ENCODE assay signal across 9 mouse cellular contexts in the genomic region with DNA sequence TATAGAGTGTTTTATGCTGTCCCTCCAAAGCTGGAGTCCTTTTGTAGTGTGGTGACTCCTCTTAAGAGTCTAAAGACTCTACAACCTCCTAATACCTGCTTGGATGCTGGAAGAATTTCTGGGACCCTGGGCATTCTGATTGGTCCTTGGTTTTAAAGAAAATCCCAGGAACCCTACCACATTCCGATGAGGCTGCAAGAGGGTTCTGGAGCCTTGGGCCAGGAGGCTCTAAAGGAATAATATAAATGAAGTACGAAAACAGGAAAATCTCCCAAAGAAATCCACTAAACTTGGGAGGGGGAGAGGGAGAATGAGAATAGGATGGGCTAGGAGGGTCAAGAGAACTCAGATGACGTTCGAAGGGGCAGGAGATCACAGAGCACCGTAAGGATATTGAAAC. TPM values are rescaled to one million over a fixed set of nuclear protein-coding genes. Genes with fewer than 3 reads are reported as not detected.
A peak's percentile ranks its signal among the peaks of the same experiment; 100 is the strongest.
DNase-seq lines count a peak whose midpoint lies in the region; ATAC-seq and TF ChIP-seq lines count a peak whose summit lies in the region.
"Had no signal": no experiment of that assay in that cellular context is flagged by ENCODE, and none has a peak within 500 bp of the region (broad histone marks: within the 10 kb centered on the region; RNA-seq: fewer than 3 reads in every experiment).

No protein-coding gene starts in this region.

- no peak for TF ChIP-seq CTCF in left cerebral cortex, adult 2 months (IDR thresholded peaks at IDR 0.05)
- no peak for TF ChIP-seq CTCF in cortical plate, adult 2 months (IDR thresholded peaks at IDR 0.05; ENCODE audit: extremely low read depth, insufficient read depth, low read length)

- peaks cover 2% of the 10 kb centered on the region; the same call in 1 of the 2 replicates for H3K4me1 ChIP-seq in cortical plate, adult 2 months (ENCODE audit: control insufficient read depth, insufficient read depth, low read length)
- H3K4me1 ChIP-seq in intestine, embryonic 14.5 days (replicated peaks; ENCODE audit: control insufficient read depth, insufficient read depth, low read length) = peaks cover 11% of the 10 kb centered on the region; the same call in 1 of the 2 replicates
- H3K4me1 ChIP-seq in neural tube, embryonic 12.5 days = peaks cover 9% of the 10 kb centered on the region

- TF ChIP-seq POLR2A in cortical plate, adult 2 months (IDR thresholded peaks at IDR 0.05; ENCODE audit: extremely low read depth, insufficient read depth, low read length) = no peak

- no peaks in the 10 kb centered on the region for H3K27me3 ChIP-seq in intestine, embryonic 14.5 days (replicated peaks; ENCODE audit: control insufficient read depth, insufficient read depth, low read length)
- no peaks in the 10 kb centered on the region for H3K27me3 ChIP-seq in neural tube, embryonic 12.5 days (replicated peaks)

- H3K9me3 ChIP-seq in intestine, embryonic 14.5 days (ENCODE audit: control insufficient read depth, low read length) = no peaks in the 10 kb centered on the region
- H3K9me3 ChIP-seq in neural tube, embryonic 12.5 days = no peaks in the 10 kb centered on the region

- H3K36me3 ChIP-seq in intestine, embryonic 14.5 days (ENCODE audit: control insufficient read depth, insufficient read depth, low read length) = peaks cover 13% of the 10 kb centered on the region
- peaks cover 10% of the 10 kb centered on the region for H3K36me3 ChIP-seq in neural tube, embryonic 12.5 days

- intact Hi-C loops in left cerebral cortex, adult 2 months (cut with DNase I) = no loop called here
- intact Hi-C loops in left cerebral cortex, postnatal 36 days (cut with DNase I) = no loop called here

- H3K4me2 ChIP-seq in intestine, embryonic 14.5 days (ENCODE audit: low read length) = peak overlapping the region; percentile 70
- H3K4me2 ChIP-seq in neural tube, embryonic 12.5 days (replicated peaks) = peak overlapping the region; percentile 80

- peak overlapping the region; percentile 97 for H3K27ac ChIP-seq in left cerebral cortex, adult 2 months
- peak overlapping the region; percentile 85 for H3K27ac ChIP-seq in cortical plate, adult 2 months (ENCODE audit: insufficient read depth, low read length)
- peak overlapping the region; percentile 96 for H3K27ac ChIP-seq in intestine, embryonic 14.5 days (ENCODE audit: low read depth)
- peak overlapping the region; percentile 77; the same call in 1 of the 2 replicates for H3K27ac ChIP-seq in neural tube, embryonic 12.5 days

- H3K4me3 ChIP-seq in left cerebral cortex, adult 2 months = peak overlapping the region; percentile 91
- H3K4me3 ChIP-seq in cortical plate, adult 2 months (ENCODE audit: insufficient read depth, low read length) = peak overlapping the region; percentile 88
- H3K4me3 ChIP-seq in intestine, embryonic 14.5 days (ENCODE audit: low read depth, low read length) = peak overlapping the region; percentile 75
- H3K4me3 ChIP-seq in neural tube, embryonic 12.5 days = peak overlapping the region; percentile 63

- H3K9ac ChIP-seq in intestine, embryonic 14.5 days (ENCODE audit: low read length) = peak overlapping the region; percentile 90
- H3K9ac ChIP-seq in neural tube, embryonic 12.5 days = peak overlapping the region; percentile 76

- WGBS in intestine, embryonic 14.5 days = 2% methylated on average over 5 of the region's 5 CpGs
- 3% methylated on average over 5 of the region's 5 CpGs for WGBS in neural tube, embryonic 12.5 days

- ATAC-seq in intestine, embryonic 14.5 days (replicated peaks; ENCODE audit: low FRiP score, low TSS enrichment, low read depth) = no peak
- 0 out of 2 replicates have a peak, but pooled peaks have one; percentile 3 for ATAC-seq in neural tube, embryonic 12.5 days (ENCODE audit: low FRiP score, low read depth)
- no peak for ATAC-seq in CD4-positive, CD25-positive, alpha-beta regulatory T cell, adult 4 months

- DNase-seq in left cerebral cortex, adult 2 months (ENCODE audit: extremely low spot score in 1 of 2, low spot score in 2 of 2) = no peak
- no peak for DNase-seq in left cerebral cortex, adult 9 months (ENCODE audit: low spot score in 2 of 2)
- no peak for DNase-seq in intestine, embryonic 14.5 days (ENCODE audit: low spot score)
- no peak for DNase-seq in left cerebral cortex, postnatal 36 days (ENCODE audit: low spot score in 2 of 2)
- no peak for DNase-seq in frontal cortex, postnatal 36 days (ENCODE audit: low spot score in 2 of 2)

RNA-seq across cellular contexts. Expression of gene Pih1d1, which starts 0.5 kb away (rescaled TPM):
- total RNA-seq in left cerebral cortex, adult 2 months (2021) = 10 to 100 TPM; 47.6 to 48.4 TPM
- 59.4 and 60.2 TPM in 2 replicates for polyA plus RNA-seq in cortical plate, adult 2 months (2012; rRNA removed)
- polyA plus RNA-seq in intestine, embryonic 14.5 days (2014; fragmentation: Nextera tagmentation; extraction: Ambion mirVana) = 108 and 113 TPM in 2 replicates
- polyA plus RNA-seq in neural tube, embryonic 12.5 days (2016; fragmentation: Nextera tagmentation; extraction: Ambion mirVana) = 90.2 and 94.0 TPM in 2 replicates
- total RNA-seq in left cerebral cortex, postnatal 36 days (2021) = 10 to 100 TPM; 44.8 to 53.6 TPM
- polyA plus RNA-seq in CD4-positive, CD25-positive, alpha-beta regulatory T cell, adult 4 months (2017; shearing (Covaris generic)) = 10 to 100 TPM; 40.4 to 50.6 TPM

RNA-seq across cellular contexts. Expression of gene Aldh16a1, which starts 0.8 kb away (rescaled TPM):
- 10 to 100 TPM; 15.9 to 23.1 TPM for total RNA-seq in left cerebral cortex, adult 2 months (2021)
- polyA plus RNA-seq in cortical plate, adult 2 months (2012; rRNA removed) = 8.1 and 10.3 TPM in 2 replicates
- 50.9 and 66.6 TPM in 2 replicates for polyA plus RNA-seq in intestine, embryonic 14.5 days (2014; fragmentation: Nextera tagmentation; extraction: Ambion mirVana)
- 37.8 and 42.4 TPM in 2 replicates for polyA plus RNA-seq in neural tube, embryonic 12.5 days (2016; fragmentation: Nextera tagmentation; extraction: Ambion mirVana)
- 10 to 100 TPM; 12.2 to 21.5 TPM for total RNA-seq in left cerebral cortex, postnatal 36 days (2021)
- 10 to 100 TPM; 16.5 to 27.2 TPM for polyA plus RNA-seq in CD4-positive, CD25-positive, alpha-beta regulatory T cell, adult 4 months (2017; shearing (Covaris generic))

RNA-seq across cellular contexts. Expression of gene Slc17a7, which starts 10.2 kb away (rescaled TPM):
- total RNA-seq in left cerebral cortex, adult 2 months (2021) = 1,000 to 10,000 TPM; 1,255 to 1,327 TPM
- polyA plus RNA-seq in cortical plate, adult 2 months (2012; rRNA removed) = 1,033 and 1,121 TPM in 2 replicates
- 0.07 TPM in 1 of 2 replicates, not detected in the other for polyA plus RNA-seq in intestine, embryonic 14.5 days (2014; fragmentation: Nextera tagmentation; extraction: Ambion mirVana)
- polyA plus RNA-seq in neural tube, embryonic 12.5 days (2016; fragmentation: Nextera tagmentation; extraction: Ambion mirVana) = 2.0 and 2.6 TPM in 2 replicates
- total RNA-seq in left cerebral cortex, postnatal 36 days (2021) = 1,000 to 10,000 TPM; 1,276 to 1,585 TPM
- not detected for polyA plus RNA-seq in CD4-positive, CD25-positive, alpha-beta regulatory T cell, adult 4 months (2017; shearing (Covaris generic))

RNA-seq across cellular contexts. Expression of gene Flt3l, which starts 17.4 kb away (rescaled TPM):
- 1 to 10 TPM; 6.7 to 8.8 TPM for total RNA-seq in left cerebral cortex, adult 2 months (2021)
- polyA plus RNA-seq in cortical plate, adult 2 months (2012; rRNA removed) = 18.4 and 20.8 TPM in 2 replicates
- polyA plus RNA-seq in intestine, embryonic 14.5 days (2014; fragmentation: Nextera tagmentation; extraction: Ambion mirVana) = 1.3 and 2.1 TPM in 2 replicates
- 1.0 and 1.3 TPM in 2 replicates for polyA plus RNA-seq in neural tube, embryonic 12.5 days (2016; fragmentation: Nextera tagmentation; extraction: Ambion mirVana)
- 1 to 10 TPM; 3.7 to 6.1 TPM for total RNA-seq in left cerebral cortex, postnatal 36 days (2021)
- polyA plus RNA-seq in CD4-positive, CD25-positive, alpha-beta regulatory T cell, adult 4 months (2017; shearing (Covaris generic)) = 10 to 100 TPM; 89.0 to 91.7 TPM

RNA-seq across cellular contexts. Expression of gene Gm45713, which starts 17.6 kb away (rescaled TPM):
- not detected for total RNA-seq in left cerebral cortex, adult 2 months (2021)
- 0.08 and 0.32 TPM in 2 replicates for polyA plus RNA-seq in cortical plate, adult 2 months (2012; rRNA removed)
- polyA plus RNA-seq in intestine, embryonic 14.5 days (2014; fragmentation: Nextera tagmentation; extraction: Ambion mirVana) = 0.72 and 0.81 TPM in 2 replicates
- polyA plus RNA-seq in neural tube, embryonic 12.5 days (2016; fragmentation: Nextera tagmentation; extraction: Ambion mirVana) = not detected in 2 replicates
- not detected for total RNA-seq in left cerebral cortex, postnatal 36 days (2021)
- polyA plus RNA-seq in CD4-positive, CD25-positive, alpha-beta regulatory T cell, adult 4 months (2017; shearing (Covaris generic)) = not detected
- total RNA-seq: adrenal gland, postnatal 36 days had no signal

Comparison
In these comparisons a context has a peak if more than half of its experiments do, and no peak if none do; other contexts are left out.
1. RNA of gene Slc17a7, which starts 10.2 kb away (polyA plus RNA-seq): 1,033 to 1,121 TPM in cortical plate, adult 2 months; 2.0 to 2.6 TPM in neural tube, embryonic 12.5 days, 0.07 TPM in intestine, embryonic 14.5 days and not detected in CD4-positive, CD25-positive, alpha-beta regulatory T cell, adult 4 months; every median in the first group is over 100 times any median in the second.
2. Peak in every context shown above with its lines, with median percentiles within 50 percentile points of each other: H3K27ac ChIP-seq and H3K4me3 ChIP-seq.